Mouse (Mus musculus) small intestine, adult 2 months (tissue): Measurements from ENCODE around the gene Ugt2b1.

ENCODE experiments used
- CTCF ChIP-seq: fragments of 200-500 bp; IDR thresholded peaks from 2 replicates; pipeline ENCODE4 v1.5.1; 2012; ENCODE audit warnings: low read depth, mild to moderate bottlenecking, control low read depth, inconsistent platforms, low read length, moderate library complexity, mixed read lengths; ENCODE audit not compliant: insufficient replicate concordance, insufficient read length; ENCODE audit errors: extremely low read depth
- POLR2A ChIP-seq: fragments of 200-500 bp; IDR thresholded peaks from 2 replicates; pipeline ENCODE4 v1.6.1; 2012; ENCODE audit warnings: low read depth, mild to moderate bottlenecking, control low read depth, inconsistent platforms, low read length, moderate library complexity

- no peak for TF ChIP-seq CTCF
- TF ChIP-seq POLR2A = no peak
Measured at GRCm38 (mm10) chr5:86886620-86887019, 39.7 kb downstream of the Ugt2b1 start.
